Mouse (Mus musculus): Measurements from ENCODE around the gene Cdc42ep1.

Gene Cdc42ep1

GRCm38 (mm10) chr15:78880432-78880831, 38.0 kb downstream of the Cdc42ep1 start:
- DNase-seq = peak; percentile 55 to 70

GRCm38 (mm10) chr15:78881828-78882227, 39.4 kb downstream of the Cdc42ep1 start:
- DNase-seq = no peak

GRCm38 (mm10) chr15:78889401-78889853, 47.0 kb downstream of the Cdc42ep1 start:
- no peak for DNase-seq

- DNase-seq = no peak
These were observed 50.0 kb downstream of the Cdc42ep1 start for GRCm38 (mm10) chr15:78892440-78892839.

GRCm38 (mm10) chr15:78894726-78895125, 52.3 kb downstream of the Cdc42ep1 start:
- no peak for DNase-seq

GRCm38 (mm10) chr15:78895741-78896140, 53.3 kb downstream of the Cdc42ep1 start:
- DNase-seq = no peak

GRCm38 (mm10) chr15:78896149-78896548, 53.7 kb downstream of the Cdc42ep1 start:
- no peak for DNase-seq

GRCm38 (mm10) chr15:78897488-78897887, 55.1 kb downstream of the Cdc42ep1 start:
- peak; percentile 40 to 48 for DNase-seq

- no peak for DNase-seq
These were observed 56.1 kb downstream of the Cdc42ep1 start for GRCm38 (mm10) chr15:78898507-78899001.

GRCm38 (mm10) chr15:78899409-78899739, 57.0 kb downstream of the Cdc42ep1 start, which contains the start of gene Gm49510:
Gm49510 (plus strand) TSS chr15:78899667.
- peak in 1 of 2 experiments; percentile 37 for DNase-seq

GRCm38 (mm10) chr15:78899740-78900584, 57.5 kb downstream of the Cdc42ep1 start, which contains the start of gene Sh3bp1:
Sh3bp1 (plus strand) TSS chr15:78899768.
- DNase-seq = peak; percentile 62 to 84

Data from kidney, postnatal 36 days (tissue).